Mouse (Mus musculus) testis, adult 2 months (tissue): ENCODE data around the gene Trappc12. TPM values are rescaled to one million over a fixed set of nuclear protein-coding genes. Genes with fewer than 3 reads are reported as not detected.
A peak's percentile ranks its signal among the peaks of the same experiment; 100 is the strongest.

Experiments
- H3K27ac ChIP-seq: fragments of 200-500 bp; 2 replicates; pipeline ENCODE4 v1.5.1; 2012; ENCODE audit warnings: low read depth, low read length; ENCODE audit not compliant: control insufficient read depth, insufficient read depth
- H3K27me3 ChIP-seq: fragments of 200-500 bp; 2 replicates; pipeline ENCODE4 v1.6.1; 2012; ENCODE audit warnings: mild to moderate bottlenecking, low read length, moderate library complexity; ENCODE audit not compliant: control insufficient read depth, insufficient read depth
- H3K36me3 ChIP-seq: fragments of 200-500 bp; 2 replicates; pipeline ENCODE4 v1.6.1; 2012; ENCODE audit warnings: mild to moderate bottlenecking, low read length; ENCODE audit not compliant: control insufficient read depth, insufficient read depth
- H3K4me1 ChIP-seq: fragments of 200-500 bp; 2 replicates; pipeline ENCODE4 v1.6.1; 2012; ENCODE audit warnings: low read length; ENCODE audit not compliant: control insufficient read depth, insufficient read depth
- H3K4me3 ChIP-seq: fragments of 200-500 bp; 2 replicates; pipeline ENCODE4 v1.5.1; 2012; ENCODE audit warnings: low read depth, mild to moderate bottlenecking, low read length, moderate library complexity, mixed read lengths; ENCODE audit not compliant: control insufficient read depth
- CTCF ChIP-seq: fragments of 200-500 bp; IDR thresholded peaks from 2 replicates; pipeline ENCODE4 v1.5.1; 2012; ENCODE audit warnings: low read depth, mild to moderate bottlenecking, inconsistent platforms, low read length, moderate library complexity; ENCODE audit not compliant: control insufficient read depth, insufficient read depth, insufficient replicate concordance
- POLR2A ChIP-seq: fragments of 200-500 bp; IDR thresholded peaks from 2 replicates; pipeline ENCODE4 v1.6.1; 2012; ENCODE audit warnings: low read depth, mild to moderate bottlenecking, inconsistent platforms, low read length, moderate library complexity; ENCODE audit not compliant: control insufficient read depth
- polyA plus RNA-seq: library from polyadenylated mRNA; depleted of rRNA; stranded (reverse); fragments of >200 nt; gene quantifications from 2 replicates; pipeline ENCODE4 v1.2.3, GENCODE M21; 2012

Trappc12 gene
- polyA plus RNA-seq, 1 experiment = 25.3 TPM

- TF ChIP-seq CTCF (no peak), POLR2A (no peak)
- peaks cover 1% of the 10 kb centered on the region; the same call in 1 of the 2 replicates for H3K36me3 ChIP-seq
Observed at GRCm38 (mm10) chr12:28690730-28691129, 59.5 kb downstream of the Trappc12 start.

GRCm38 (mm10) chr12:28688996-28689395 is 61.3 kb downstream of the Trappc12 start:
- H3K27ac ChIP-seq = no peak overlapping the region
- peaks cover 1% of the 10 kb centered on the region; the same call in 1 of the 2 replicates for H3K36me3 ChIP-seq
- H3K27me3 ChIP-seq = no peaks in the 10 kb centered on the region
- no peaks in the 10 kb centered on the region for H3K4me1 ChIP-seq
- TF ChIP-seq POLR2A = no peak
- no peak for TF ChIP-seq CTCF
- no peak overlapping the region for H3K4me3 ChIP-seq

More at GRCm38 (mm10) chr12:28690730-28691129, 59.5 kb downstream of the Trappc12 start:
- Histone ChIP-seq H3K4me1 (no peaks in the 10 kb centered on the region), H3K4me3 (no peak overlapping the region), H3K27ac (no peak overlapping the region), H3K27me3 (no peaks in the 10 kb centered on the region)

GRCm38 (mm10) chr12:28686199-28686879 is 63.9 kb downstream of the Trappc12 start:
- TF ChIP-seq POLR2A = no peak
- TF ChIP-seq CTCF = no peak
- no peaks in the 10 kb centered on the region for H3K4me1 ChIP-seq
- no peaks in the 10 kb centered on the region for H3K27me3 ChIP-seq
- H3K4me3 ChIP-seq = no peak overlapping the region
- no peaks in the 10 kb centered on the region for H3K36me3 ChIP-seq
- H3K27ac ChIP-seq = no peak overlapping the region

- no peaks in the 10 kb centered on the region for H3K27me3 ChIP-seq
- H3K4me1 ChIP-seq = no peaks in the 10 kb centered on the region
- no peak overlapping the region for H3K27ac ChIP-seq
- TF ChIP-seq POLR2A (no peak), CTCF (no peak)
- no peak overlapping the region for H3K4me3 ChIP-seq
- no peaks in the 10 kb centered on the region for H3K36me3 ChIP-seq
Observed at GRCm38 (mm10) chr12:28685771-28686170, 64.5 kb downstream of the Trappc12 start.

GRCm38 (mm10) chr12:28684674-28685073 is 65.6 kb downstream of the Trappc12 start:
- no peak overlapping the region for H3K4me3 ChIP-seq
- H3K27ac ChIP-seq = no peak overlapping the region
- TF ChIP-seq POLR2A = no peak
- TF ChIP-seq CTCF = no peak
- H3K27me3 ChIP-seq = no peaks in the 10 kb centered on the region
- no peaks in the 10 kb centered on the region for H3K36me3 ChIP-seq
- no peaks in the 10 kb centered on the region for H3K4me1 ChIP-seq

GRCm38 (mm10) chr12:28675925-28676209 is 74.4 kb downstream of the Trappc12 start:
- Histone ChIP-seq H3K36me3 (no peaks in the 10 kb centered on the region), H3K27me3 (no peaks in the 10 kb centered on the region), H3K4me3 (peak overlapping the region; percentile 90), H3K27ac (peak overlapping the region; percentile 57), H3K4me1 (peaks cover 11% of the 10 kb centered on the region)
- TF ChIP-seq CTCF = no peak
- no peak for TF ChIP-seq POLR2A

GRCm38 (mm10) chr12:28675121-28675924 is 74.9 kb downstream of the Trappc12 start, which contains the start of gene Adi1:
Gene Adi1 (plus strand): TSS chr12:28675231.
- Histone ChIP-seq H3K4me1 (peaks cover 11% of the 10 kb centered on the region), H3K4me3 (peak within 1 kb of the TSS; percentile 90), H3K36me3 (no peaks in the 10 kb centered on the region), H3K27ac (peak within 1 kb of the TSS; percentile 68), H3K27me3 (no peaks in the 10 kb centered on the region)
- TF ChIP-seq CTCF (no peak), POLR2A (no peak; the same call in 1 of the 2 replicates)
